Mouse (Mus musculus) B cell, adult (primary cell): Measurements from ENCODE around the gene Prl2c1. TPM values are rescaled to one million over a fixed set of nuclear protein-coding genes. Genes with fewer than 3 reads are reported as not detected.

Experiments
- total RNA-seq: library from RNA; stranded (reverse); gene quantifications from 4 replicates; pipeline ENCODE4 v1.2.4, GENCODE M21; 2023; ENCODE audit not compliant: inconsistent age

The Prl2c1 gene
- not detected in 4 replicates for total RNA-seq

DNA sequence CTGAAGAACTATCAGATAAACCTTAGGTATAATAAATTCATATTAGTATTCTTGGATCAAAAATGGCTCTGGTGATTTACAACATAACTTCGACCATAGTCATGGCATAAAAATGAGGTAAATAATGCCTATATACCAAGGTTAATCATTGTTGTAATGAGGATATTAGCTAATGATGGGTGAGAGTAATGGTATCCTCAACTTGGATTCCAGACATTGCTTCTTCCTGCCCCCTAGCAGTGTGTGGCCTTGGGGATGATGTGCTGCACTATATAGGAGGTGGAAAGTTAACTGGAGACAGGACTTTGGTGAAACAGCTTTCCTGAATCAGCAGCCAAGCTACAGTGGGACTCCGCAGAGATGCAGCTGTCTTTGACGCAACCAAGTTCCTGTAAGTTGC lies at the start of gene Prl2c1:
Prl2c1 (plus strand) TSS at position 301 of the 400 bp plus-strand sequence.

DNA sequence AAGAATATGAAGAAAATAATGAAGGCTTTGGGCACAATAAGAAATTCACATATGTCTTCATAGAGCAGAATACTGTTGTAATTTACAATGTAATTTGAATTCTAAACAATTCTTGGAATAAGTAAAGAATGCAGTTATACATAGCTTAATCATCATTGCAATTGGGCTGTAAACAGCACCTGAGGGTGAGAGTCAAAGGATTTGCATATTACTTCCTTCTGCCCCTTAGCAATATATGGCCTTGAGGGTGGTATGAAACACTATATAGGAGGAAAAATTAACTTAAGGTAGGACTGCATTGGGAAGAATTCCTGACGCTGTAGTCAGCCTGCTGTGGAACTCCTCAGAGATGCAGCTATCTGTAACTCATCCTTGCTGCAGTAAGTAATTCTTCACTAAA lies 47.8 kb upstream of the Prl2c1 start, which contains the start of gene Prl2a1:
Prl2a1 (plus strand) TSS at position 301 of the 400 bp plus-strand sequence.

Other genes starting within 250 kb of the Prl2c1 start
- gene Prl7b1, start 238.8 kb upstream of the Prl2c1 start, total RNA-seq, result not detected in 4 replicates
- not detected in 4 replicates for gene Prl7a1, start 206.8 kb upstream of the Prl2c1 start, total RNA-seq
- gene Prl7a2, start 181.3 kb upstream of the Prl2c1 start, total RNA-seq, result not detected in 4 replicates
- gene Prl7d1, start 132.6 kb upstream of the Prl2c1 start, total RNA-seq, result not detected in 4 replicates
- gene Prl7c1, start 68.5 kb upstream of the Prl2c1 start, total RNA-seq, result not detected in 4 replicates
- not detected in 4 replicates for gene Prl2a1, start 47.7 kb upstream of the Prl2c1 start, total RNA-seq
- gene Prl4a1, start 166.9 kb downstream of the Prl2c1 start, total RNA-seq, result not detected in 4 replicates